ENCODE assay signal across 27 mouse cellular contexts in genomic region chr3:11007363-11007762, GRCm38 (mm10).
DNase-seq lines count a peak whose midpoint lies in the region; ATAC-seq lines count a peak whose summit lies in the region.
"Had no signal": no experiment of that assay in that cellular context is flagged by ENCODE, and none has a peak within 500 bp of the region (broad histone marks: within the 10 kb centered on the region; RNA-seq: fewer than 3 reads in every experiment).

No protein-coding gene starts in this region.

- no peak overlapping the region for H3K4me2 ChIP-seq in hindbrain, embryonic 14.5 days (replicated peaks)
- H3K4me2 ChIP-seq in neural tube, embryonic 12.5 days (replicated peaks) = no peak overlapping the region
- no peak overlapping the region for H3K4me2 ChIP-seq in neural tube, embryonic 15.5 days
- H3K4me2 ChIP-seq in midbrain, embryonic 15.5 days = no peak overlapping the region
- H3K4me2 ChIP-seq: embryonic facial prominence, embryonic 13.5 days; forebrain, embryonic 13.5 days; heart, embryonic 12.5 days; heart, embryonic 15.5 days had no signal

- no peak for DNase-seq in hindbrain, embryonic 14.5 days (ENCODE audit: low spot score)
- DNase-seq in hindbrain, embryonic 10.5 days (ENCODE audit: low spot score) = no peak
- DNase-seq in spleen, postnatal 14 days (ENCODE audit: low spot score in 2 of 2) = no peak
- DNase-seq: adrenal gland, adult 2 months; adrenal gland, postnatal 14 days; cerebellum, adult 11 months; cerebellum, adult 2 months; cerebellum, adult 9-11 months; cerebellum, postnatal 36 days; embryo, embryonic 11 days; forebrain, postnatal 0 days; gastrocnemius, postnatal 25 days; heart, adult 18-20 months; heart, postnatal 10 days; heart, postnatal 36 days had no signal

- H3K36me3 ChIP-seq in hindbrain, embryonic 14.5 days (replicated peaks; ENCODE audit: control insufficient read depth, insufficient read depth) = no peaks in the 10 kb centered on the region
- no peaks in the 10 kb centered on the region for H3K36me3 ChIP-seq in hindbrain, embryonic 10.5 days
- H3K36me3 ChIP-seq in neural tube, embryonic 12.5 days = no peaks in the 10 kb centered on the region
- H3K36me3 ChIP-seq in neural tube, embryonic 15.5 days = no peaks in the 10 kb centered on the region
- H3K36me3 ChIP-seq in midbrain, embryonic 15.5 days (replicated peaks) = no peaks in the 10 kb centered on the region
- H3K36me3 ChIP-seq: embryonic facial prominence, embryonic 10.5 days; embryonic facial prominence, embryonic 13.5 days; heart, embryonic 12.5 days; heart, embryonic 15.5 days had no signal

- H3K9ac ChIP-seq in hindbrain, embryonic 14.5 days = no peak overlapping the region
- H3K9ac ChIP-seq in neural tube, embryonic 12.5 days = no peak overlapping the region
- H3K9ac ChIP-seq in neural tube, embryonic 15.5 days (replicated peaks) = no peak overlapping the region
- no peak overlapping the region for H3K9ac ChIP-seq in midbrain, embryonic 15.5 days
- H3K9ac ChIP-seq: embryonic facial prominence, embryonic 13.5 days; forebrain, embryonic 13.5 days; forebrain, postnatal 0 days; heart, embryonic 12.5 days; heart, embryonic 15.5 days had no signal

- no peaks in the 10 kb centered on the region for H3K9me3 ChIP-seq in hindbrain, embryonic 14.5 days (ENCODE audit: control insufficient read depth, low read length)
- H3K9me3 ChIP-seq in hindbrain, embryonic 10.5 days = no peaks in the 10 kb centered on the region
- H3K9me3 ChIP-seq in neural tube, embryonic 12.5 days = no peaks in the 10 kb centered on the region
- H3K9me3 ChIP-seq in neural tube, embryonic 15.5 days (replicated peaks) = no peaks in the 10 kb centered on the region
- no peaks in the 10 kb centered on the region for H3K9me3 ChIP-seq in midbrain, embryonic 15.5 days
- H3K9me3 ChIP-seq: embryonic facial prominence, embryonic 10.5 days; embryonic facial prominence, embryonic 13.5 days; forebrain, embryonic 13.5 days; heart, embryonic 12.5 days; heart, embryonic 15.5 days had no signal

- WGBS in hindbrain, embryonic 14.5 days = 66% methylated on average over 3 of the region's 3 CpGs
- 91% methylated on average over 3 of the region's 3 CpGs for WGBS in hindbrain, embryonic 10.5 days
- 78% methylated on average over 3 of the region's 3 CpGs for WGBS in neural tube, embryonic 12.5 days
- 67% methylated on average over 3 of the region's 3 CpGs for WGBS in neural tube, embryonic 15.5 days
- WGBS in midbrain, embryonic 15.5 days = 63% methylated on average over 3 of the region's 3 CpGs

- H3K4me1 ChIP-seq in hindbrain, embryonic 14.5 days (replicated peaks; ENCODE audit: control insufficient read depth, insufficient read depth, low read length) = no peaks in the 10 kb centered on the region
- H3K4me1 ChIP-seq in hindbrain, embryonic 10.5 days (replicated peaks) = no peaks in the 10 kb centered on the region
- H3K4me1 ChIP-seq in neural tube, embryonic 12.5 days = no peaks in the 10 kb centered on the region
- no peaks in the 10 kb centered on the region for H3K4me1 ChIP-seq in neural tube, embryonic 15.5 days
- no peaks in the 10 kb centered on the region for H3K4me1 ChIP-seq in midbrain, embryonic 15.5 days
- H3K4me1 ChIP-seq: embryonic facial prominence, embryonic 10.5 days; embryonic facial prominence, embryonic 13.5 days; forebrain, embryonic 13.5 days; heart, embryonic 12.5 days; heart, embryonic 15.5 days had no signal

- no peaks in the 10 kb centered on the region for H3K27me3 ChIP-seq in hindbrain, embryonic 14.5 days (ENCODE audit: control insufficient read depth, insufficient read depth, low read length)
- no peaks in the 10 kb centered on the region for H3K27me3 ChIP-seq in hindbrain, embryonic 10.5 days (ENCODE audit: insufficient read depth, poor library complexity, severe bottlenecking)
- no peaks in the 10 kb centered on the region for H3K27me3 ChIP-seq in neural tube, embryonic 12.5 days (replicated peaks)
- no peaks in the 10 kb centered on the region for H3K27me3 ChIP-seq in neural tube, embryonic 15.5 days (replicated peaks)
- no peaks in the 10 kb centered on the region for H3K27me3 ChIP-seq in midbrain, embryonic 15.5 days (replicated peaks)
- H3K27me3 ChIP-seq: embryonic facial prominence, embryonic 13.5 days; forebrain, embryonic 13.5 days; heart, embryonic 12.5 days; heart, embryonic 15.5 days had no signal

- ATAC-seq in hindbrain, embryonic 14.5 days (ENCODE audit: low FRiP score) = peak; percentile 48; the same call in 1 of the 2 replicates
- ATAC-seq in neural tube, embryonic 12.5 days (ENCODE audit: low FRiP score, low read depth) = peak; percentile 44; the same call in 1 of the 2 replicates
- ATAC-seq in neural tube, embryonic 15.5 days (ENCODE audit: low FRiP score) = no peak
- ATAC-seq in midbrain, embryonic 15.5 days (replicated peaks) = peak; percentile 77
- ATAC-seq: CD4-positive, CD25-positive, alpha-beta regulatory T cell, adult 4 months; forebrain, postnatal 0 days; hindbrain, postnatal 0 days; inflammation-experienced regulatory T-cells, adult 6 months had no signal

- no peak overlapping the region for H3K4me3 ChIP-seq in hindbrain, embryonic 14.5 days (replicated peaks; ENCODE audit: low read length)
- H3K4me3 ChIP-seq in hindbrain, embryonic 10.5 days = no peak overlapping the region
- no peak overlapping the region for H3K4me3 ChIP-seq in neural tube, embryonic 12.5 days
- H3K4me3 ChIP-seq in neural tube, embryonic 15.5 days (replicated peaks) = no peak overlapping the region
- no peak overlapping the region for H3K4me3 ChIP-seq in midbrain, embryonic 15.5 days
- H3K4me3 ChIP-seq: embryonic facial prominence, embryonic 10.5 days; embryonic facial prominence, embryonic 13.5 days; erythroblast, embryonic 14.5 days; forebrain, embryonic 13.5 days; heart, embryonic 12.5 days; heart, embryonic 15.5 days had no signal

- no peak overlapping the region for H3K27ac ChIP-seq in hindbrain, embryonic 14.5 days
- no peak overlapping the region for H3K27ac ChIP-seq in hindbrain, embryonic 10.5 days
- no peak overlapping the region for H3K27ac ChIP-seq in neural tube, embryonic 12.5 days
- no peak overlapping the region for H3K27ac ChIP-seq in neural tube, embryonic 15.5 days (replicated peaks)
- no peak overlapping the region for H3K27ac ChIP-seq in midbrain, embryonic 15.5 days
- H3K27ac ChIP-seq: embryonic facial prominence, embryonic 10.5 days; embryonic facial prominence, embryonic 13.5 days; forebrain, embryonic 13.5 days; heart, embryonic 15.5 days; hindbrain, postnatal 0 days had no signal
